Mouse (Mus musculus) E14TG2a.4 (cell line): ENCODE measurements around the gene Rasgrf2.

Source experiments
- CTCF ChIP-seq: conservative IDR thresholded peaks from 2 replicates; pipeline ENCODE4 v1.5.1; 2014; ENCODE audit warnings: low read length
- NANOG ChIP-seq: IDR thresholded peaks from 2 replicates; pipeline ENCODE4 v1.6.1; 2014; ENCODE audit warnings: borderline replicate concordance, low read length, mixed read lengths
- POU5F1 ChIP-seq: IDR thresholded peaks from 2 replicates; pipeline ENCODE4 v1.6.1; 2014; ENCODE audit warnings: low read length, borderline replicate concordance

GRCm38 (mm10) chr13:91985915-91986589 is 145.4 kb downstream of the Rasgrf2 start:
- TF ChIP-seq CTCF = no peak
- TF ChIP-seq POU5F1 = no peak
- TF ChIP-seq NANOG = no peak
